Mouse (Mus musculus): ENCODE data around the gene Olfr155. TPM values are rescaled to one million over a fixed set of nuclear protein-coding genes. Genes with fewer than 3 reads are reported as not detected.

Olfr155 gene
- total and polyA plus RNA-seq, 2 experiments from 2014 or later, result not detected

GRCm38 (mm10) chr4:43875919-43876411 is 24.6 kb downstream of the Olfr155 start:
- Histone ChIP-seq H3K27ac (ENCODE audit: low read depth) (peak overlapping the region; percentile 54), H3K27me3 (ENCODE audit: control insufficient read depth, insufficient read depth, low read length) (no peaks in the 10 kb centered on the region), H3K4me3 (ENCODE audit: low read depth, low read length) (peak overlapping the region; percentile 82), H3K9me3 (replicated peaks; ENCODE audit: control insufficient read depth, low read length) (no peaks in the 10 kb centered on the region), H3K4me2 (ENCODE audit: low read depth, low read length) (peak overlapping the region; percentile 96), H3K9ac (replicated peaks; ENCODE audit: low read depth, low read length) (peak overlapping the region; percentile 67), H3K4me1 (ENCODE audit: control insufficient read depth, insufficient read depth) (no peaks in the 10 kb centered on the region; the same call in 1 of the 2 replicates), H3K36me3 (replicated peaks; ENCODE audit: control insufficient read depth, insufficient read depth, low read length) (no peaks in the 10 kb centered on the region)
- peak; percentile 55 for ATAC-seq (ENCODE audit: insufficient read depth, low read depth)
- TF ChIP-seq CTCF (IDR thresholded peaks at IDR 0.05; ENCODE audit: low read depth) (no peak), EP300 (IDR thresholded peaks at IDR 0.05; ENCODE audit: low read depth) (no peak)
- under 1% methylated on average over 20 of the region's 20 CpGs for whole genome bisulfite sequencing
- DNase-seq (ENCODE audit: low spot score), result no peak

- H3K4me1 ChIP-seq (ENCODE audit: control insufficient read depth, insufficient read depth), result no peaks in the 10 kb centered on the region; the same call in 1 of the 2 replicates
- ATAC-seq (ENCODE audit: insufficient read depth, low read depth), result no peak
These were observed 25.9 kb downstream of the Olfr155 start for GRCm38 (mm10) chr4:43877230-43877629.

GRCm38 (mm10) chr4:43878121-43878776 is 26.9 kb downstream of the Olfr155 start:
- DNase-seq (ENCODE audit: low spot score) (no peak), ATAC-seq (ENCODE audit: insufficient read depth, low read depth) (no peak)
- no peak for TF ChIP-seq CTCF (IDR thresholded peaks at IDR 0.05; ENCODE audit: low read depth)
- TF ChIP-seq EP300 (IDR thresholded peaks at IDR 0.05; ENCODE audit: low read depth), result no peak
- Histone ChIP-seq H3K9ac (replicated peaks; ENCODE audit: low read depth, low read length) (no peak overlapping the region), H3K36me3 (replicated peaks; ENCODE audit: control insufficient read depth, insufficient read depth, low read length) (no peaks in the 10 kb centered on the region), H3K4me3 (ENCODE audit: low read depth, low read length) (no peak overlapping the region), H3K27me3 (ENCODE audit: control insufficient read depth, insufficient read depth, low read length) (no peaks in the 10 kb centered on the region), H3K27ac (ENCODE audit: low read depth) (peak overlapping the region; percentile 22; the same call in 1 of the 2 replicates), H3K4me2 (ENCODE audit: low read depth, low read length) (no peak overlapping the region), H3K4me1 (ENCODE audit: control insufficient read depth, insufficient read depth) (no peaks in the 10 kb centered on the region; the same call in 1 of the 2 replicates), H3K9me3 (replicated peaks; ENCODE audit: control insufficient read depth, low read length) (no peaks in the 10 kb centered on the region)
- 28% methylated on average over 5 of the region's 5 CpGs for WGBS

More at GRCm38 (mm10) chr4:43877230-43877629, 25.9 kb downstream of the Olfr155 start:
- no peak for DNase-seq (ENCODE audit: low spot score)
- Histone ChIP-seq H3K4me3 (ENCODE audit: low read depth, low read length) (no peak overlapping the region), H3K27me3 (ENCODE audit: control insufficient read depth, insufficient read depth, low read length) (no peaks in the 10 kb centered on the region), H3K36me3 (replicated peaks; ENCODE audit: control insufficient read depth, insufficient read depth, low read length) (no peaks in the 10 kb centered on the region), H3K9ac (replicated peaks; ENCODE audit: low read depth, low read length) (no peak overlapping the region), H3K4me2 (ENCODE audit: low read depth, low read length) (no peak overlapping the region), H3K27ac (ENCODE audit: low read depth) (no peak overlapping the region), H3K9me3 (replicated peaks; ENCODE audit: control insufficient read depth, low read length) (no peaks in the 10 kb centered on the region)
- WGBS, result 92% methylated on average over 1 of the region's 1 CpGs
- TF ChIP-seq EP300 (IDR thresholded peaks at IDR 0.05; ENCODE audit: low read depth) (no peak), CTCF (IDR thresholded peaks at IDR 0.05; ENCODE audit: low read depth) (no peak)

- Histone ChIP-seq H3K36me3 (replicated peaks; ENCODE audit: control insufficient read depth, insufficient read depth, low read length) (no peaks in the 10 kb centered on the region), H3K9ac (replicated peaks; ENCODE audit: low read depth, low read length) (no peak overlapping the region), H3K4me2 (ENCODE audit: low read depth, low read length) (no peak overlapping the region), H3K4me3 (ENCODE audit: low read depth, low read length) (no peak overlapping the region), H3K27ac (ENCODE audit: low read depth) (no peak overlapping the region), H3K4me1 (ENCODE audit: control insufficient read depth, insufficient read depth) (peaks cover 8% of the 10 kb centered on the region), H3K27me3 (ENCODE audit: control insufficient read depth, insufficient read depth, low read length) (no peaks in the 10 kb centered on the region), H3K9me3 (replicated peaks; ENCODE audit: control insufficient read depth, low read length) (no peaks in the 10 kb centered on the region)
- ATAC-seq (ENCODE audit: insufficient read depth, low read depth), result no peak
- 61% methylated on average over 6 of the region's 6 CpGs for WGBS
- no peak for TF ChIP-seq EP300 (IDR thresholded peaks at IDR 0.05; ENCODE audit: low read depth)
- TF ChIP-seq CTCF (IDR thresholded peaks at IDR 0.05; ENCODE audit: low read depth), result no peak
- DNase-seq (ENCODE audit: low spot score), result no peak
These were observed 28.2 kb downstream of the Olfr155 start for GRCm38 (mm10) chr4:43879566-43879965.

- Histone ChIP-seq H3K9me3 (replicated peaks; ENCODE audit: control insufficient read depth, low read length) (no peaks in the 10 kb centered on the region), H3K4me1 (ENCODE audit: control insufficient read depth, insufficient read depth) (peaks cover 13% of the 10 kb centered on the region), H3K4me3 (ENCODE audit: low read depth, low read length) (no peak overlapping the region), H3K9ac (replicated peaks; ENCODE audit: low read depth, low read length) (no peak overlapping the region), H3K27ac (ENCODE audit: low read depth) (peak overlapping the region; percentile 36; the same call in 1 of the 2 replicates), H3K36me3 (replicated peaks; ENCODE audit: control insufficient read depth, insufficient read depth, low read length) (no peaks in the 10 kb centered on the region), H3K4me2 (ENCODE audit: low read depth, low read length) (no peak overlapping the region), H3K27me3 (ENCODE audit: control insufficient read depth, insufficient read depth, low read length) (no peaks in the 10 kb centered on the region)
- 21% methylated on average over 4 of the region's 4 CpGs for WGBS
- peak; percentile 8 for DNase-seq (ENCODE audit: low spot score)
- no peak for ATAC-seq (ENCODE audit: insufficient read depth, low read depth)
- TF ChIP-seq CTCF (IDR thresholded peaks at IDR 0.05; ENCODE audit: low read depth) (no peak), EP300 (IDR thresholded peaks at IDR 0.05; ENCODE audit: low read depth) (no peak)
These were observed 32.8 kb downstream of the Olfr155 start for GRCm38 (mm10) chr4:43884196-43884595.

Measured in heart, postnatal 0 days (tissue).